Mouse (Mus musculus): ENCODE data around the gene Hist1h3h.
"Not testable (repeated sequence)": the region's sequence is repeated elsewhere in the genome, so short reads cannot be mapped to it uniquely, and the experiment has no call there.

The Hist1h3h gene

DNA sequence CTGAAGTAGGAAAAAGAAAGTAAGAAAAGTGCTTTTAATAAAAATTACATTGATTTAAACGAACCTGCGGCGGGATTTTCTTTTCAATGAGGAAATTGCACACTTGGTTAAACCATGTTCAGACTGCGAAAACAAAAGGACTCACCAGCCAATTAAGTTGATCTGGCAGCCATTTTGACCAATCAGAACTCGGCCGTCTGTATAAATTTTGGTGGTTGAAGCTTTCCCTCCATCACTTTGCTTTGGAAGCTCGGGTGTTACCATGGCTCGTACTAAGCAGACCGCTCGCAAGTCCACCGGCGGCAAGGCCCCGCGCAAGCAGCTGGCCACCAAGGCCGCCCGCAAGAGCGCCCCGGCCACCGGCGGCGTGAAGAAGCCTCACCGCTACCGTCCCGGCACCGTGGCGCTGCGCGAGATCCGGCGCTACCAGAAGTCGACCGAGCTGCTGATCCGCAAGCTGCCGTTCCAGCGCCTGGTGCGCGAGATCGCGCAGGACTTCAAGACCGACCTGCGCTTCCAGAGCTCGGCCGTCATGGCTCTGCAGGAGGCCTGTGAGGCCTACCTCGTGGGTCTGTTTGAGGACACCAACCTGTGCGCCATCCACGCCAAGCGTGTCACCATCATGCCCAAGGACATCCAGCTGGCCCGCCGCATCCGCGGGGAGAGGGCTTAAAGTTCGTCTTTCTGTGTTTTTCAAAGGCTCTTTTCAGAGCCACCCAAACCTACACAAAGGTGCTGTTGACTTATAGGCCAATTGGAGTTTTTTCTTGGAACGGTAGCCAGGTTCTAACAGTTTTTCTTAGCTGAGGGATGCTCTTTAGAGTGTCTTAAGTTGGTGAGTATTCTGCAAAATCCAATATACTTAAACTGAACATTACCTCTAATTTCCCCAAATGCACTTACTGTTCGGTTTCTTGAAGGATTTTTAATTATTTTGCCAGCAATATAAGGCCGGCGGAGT lies at the start of gene Hist1h3h:
TSS of gene Hist1h3h (plus strand) at position 263 of the 961 bp plus-strand sequence.
- DNase-seq (ENCODE audit: low spot score) = peak; percentile 80

DNA sequence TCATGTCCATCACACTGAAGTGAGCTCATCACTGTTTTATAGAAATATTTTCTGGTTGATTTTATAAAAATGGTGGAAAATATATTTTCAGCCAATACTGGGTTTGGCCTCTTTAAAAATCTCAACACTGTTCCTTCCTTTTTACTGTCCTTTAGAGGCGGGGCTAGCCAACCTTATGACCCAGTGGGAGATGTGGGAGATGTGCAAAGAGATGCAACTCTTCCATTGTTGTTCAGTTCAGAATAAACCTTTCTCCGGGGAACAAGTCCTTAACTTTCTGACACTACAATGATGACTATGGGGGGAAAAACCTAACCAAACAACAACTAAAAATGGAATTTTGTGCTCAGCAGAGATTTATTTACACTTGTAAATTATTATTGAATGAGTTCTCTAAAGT lies 40.2 kb upstream of the Hist1h3h start, which contains the start of gene Olfr1360:
TSS of gene Olfr1360 (minus strand) at position 101 of the 400 bp plus-strand sequence.
- DNase-seq (ENCODE audit: low spot score) = no peak

DNA sequence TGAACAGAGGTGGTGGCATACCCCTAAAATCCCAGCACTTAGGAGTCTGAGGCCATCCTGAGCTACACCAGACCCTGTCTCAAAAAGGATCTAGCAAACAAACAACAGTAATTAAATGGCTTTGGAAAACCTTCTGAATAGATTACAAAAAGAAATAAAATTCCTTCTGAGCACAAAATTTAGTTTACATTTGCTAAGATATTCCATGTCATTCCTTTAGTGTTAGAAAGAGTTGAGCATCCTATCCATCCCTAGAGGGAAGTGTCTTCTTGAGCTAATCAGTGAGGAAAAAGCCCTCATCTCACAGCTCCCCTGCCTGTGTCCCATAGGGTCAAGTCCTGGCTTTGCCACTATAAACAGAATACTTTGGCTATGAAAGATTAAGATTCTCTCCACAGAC lies 19.6 kb upstream of the Hist1h3h start, which contains the start of gene Olfr1359:
TSS of gene Olfr1359 (plus strand) at position 301 of the 400 bp plus-strand sequence.
- DNase-seq (ENCODE audit: low spot score) = no peak

DNA sequence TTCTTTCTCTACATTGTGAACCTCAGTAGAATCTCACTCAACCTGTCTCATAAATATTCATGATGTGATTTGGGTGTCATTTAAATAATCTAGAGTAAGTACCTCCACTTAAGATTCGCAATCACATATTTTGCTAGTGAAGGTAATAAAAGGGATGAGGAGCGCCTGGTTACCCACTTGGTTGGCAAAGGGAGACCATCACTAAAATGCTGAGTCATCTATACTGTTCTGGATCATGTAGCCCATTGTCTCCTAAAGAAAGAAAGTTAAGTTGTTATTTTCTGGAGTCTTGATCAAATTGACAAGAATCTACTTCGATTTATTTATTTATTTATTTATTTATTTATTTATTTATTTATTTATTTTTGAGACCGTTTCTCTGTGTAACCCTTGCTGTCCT lies 10.8 kb upstream of the Hist1h3h start:
- no peak for DNase-seq (ENCODE audit: low spot score)

DNA sequence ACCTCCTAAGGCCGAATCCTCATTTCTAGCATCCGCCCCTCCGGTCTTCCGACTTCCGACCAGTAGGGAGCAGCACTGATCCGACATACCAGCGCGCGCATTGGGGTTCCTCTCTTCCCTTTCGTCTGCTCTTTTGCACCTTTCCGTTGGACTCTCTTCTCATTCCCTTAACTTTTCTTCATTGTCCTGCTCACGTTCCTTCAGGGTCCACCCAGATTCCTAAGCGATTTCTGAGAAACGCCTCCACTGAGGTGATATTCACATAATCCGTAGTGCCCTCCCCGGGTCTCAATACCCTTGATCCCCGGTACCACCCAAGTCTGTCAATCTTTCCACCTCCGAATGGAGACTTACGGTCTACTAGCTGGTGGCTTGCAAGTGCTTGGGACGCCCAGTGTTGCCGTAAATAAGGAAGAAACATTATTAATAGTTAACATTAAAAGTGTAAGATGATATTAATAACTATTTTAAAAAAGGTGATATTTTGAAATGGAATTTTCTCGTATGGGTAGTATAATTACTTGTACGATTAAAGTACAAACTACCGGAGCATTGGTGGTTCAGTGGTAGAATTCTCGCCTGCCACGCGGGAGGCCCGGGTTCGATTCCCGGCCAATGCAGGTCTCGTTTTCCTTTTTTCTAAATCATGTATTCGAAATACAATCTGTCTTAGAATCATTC lies 7.3 kb upstream of the Hist1h3h start:
- peak; percentile 81 for DNase-seq (ENCODE audit: low spot score)

DNA sequence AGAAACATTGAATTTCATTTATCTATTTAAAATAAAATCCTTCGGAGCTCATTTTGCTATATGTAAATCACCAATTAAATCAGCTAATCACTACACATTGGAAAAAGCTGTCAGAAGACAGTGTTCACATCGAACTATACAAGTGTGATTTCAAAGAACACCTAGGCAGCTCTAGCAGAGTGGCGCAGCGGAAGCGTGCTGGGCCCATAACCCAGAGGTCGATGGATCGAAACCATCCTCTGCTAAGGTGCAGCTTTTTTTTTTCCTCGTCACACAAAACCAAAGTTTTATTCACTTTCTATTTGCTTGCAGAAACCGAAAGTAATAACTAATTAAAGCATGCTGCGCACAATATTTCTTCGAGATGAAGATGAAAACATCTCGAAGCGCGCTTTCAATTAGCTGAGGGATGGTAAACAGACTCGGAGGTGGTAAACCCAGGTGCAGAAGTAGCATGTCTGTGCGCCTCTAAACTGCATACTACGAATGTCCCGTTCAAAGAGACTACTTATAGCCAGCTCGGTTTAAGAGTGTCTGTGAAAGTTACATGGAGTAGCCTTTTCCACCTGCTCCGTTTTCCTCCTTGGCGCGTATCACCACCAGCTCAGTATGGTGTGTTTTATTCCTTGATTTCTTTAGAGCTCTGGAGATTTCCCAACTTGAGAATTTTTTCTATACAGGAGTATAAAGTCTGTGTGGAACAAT lies 6.5 kb upstream of the Hist1h3h start:
- DNase-seq (ENCODE audit: low spot score) = peak; percentile 61

DNA sequence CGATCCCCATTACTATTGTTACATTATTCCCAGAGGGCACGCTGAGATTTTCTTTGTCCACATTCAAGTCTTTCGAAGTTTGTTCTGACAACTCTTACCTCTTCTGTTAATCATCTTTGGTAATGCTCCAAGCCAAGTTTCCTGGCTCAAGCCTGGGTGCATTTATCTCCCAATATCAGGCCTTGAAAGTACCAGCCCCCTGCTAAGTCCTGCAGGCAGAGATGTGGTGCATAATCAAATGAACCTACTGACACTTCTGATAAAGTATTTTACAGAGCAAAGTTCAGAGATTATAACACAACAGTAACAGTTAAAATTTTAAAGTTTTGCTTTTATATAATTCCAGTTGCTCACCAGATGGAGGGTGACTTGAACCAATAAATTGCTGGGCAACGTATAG lies 5.8 kb upstream of the Hist1h3h start:
- DNase-seq (ENCODE audit: low spot score) = no peak

DNA sequence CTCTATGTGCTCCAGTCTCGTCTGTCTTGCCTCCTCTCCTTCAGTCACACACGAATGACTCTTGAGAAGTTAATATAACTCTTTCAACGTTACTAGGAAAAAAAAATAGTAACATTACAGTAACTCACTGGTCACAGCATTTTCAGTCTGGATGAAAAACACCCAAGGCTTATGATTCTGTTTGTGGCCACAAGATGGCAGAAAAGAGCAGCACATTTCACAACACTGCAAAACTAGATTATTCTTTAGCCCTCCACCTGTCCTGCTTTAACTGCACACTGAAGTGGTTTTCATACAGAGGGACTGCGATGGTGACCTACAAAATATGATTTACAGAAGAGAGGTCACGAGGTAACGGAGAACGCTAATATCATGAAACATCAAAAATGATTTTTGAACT lies 2.7 kb upstream of the Hist1h3h start:
- no peak for DNase-seq (ENCODE audit: low spot score)

DNA sequence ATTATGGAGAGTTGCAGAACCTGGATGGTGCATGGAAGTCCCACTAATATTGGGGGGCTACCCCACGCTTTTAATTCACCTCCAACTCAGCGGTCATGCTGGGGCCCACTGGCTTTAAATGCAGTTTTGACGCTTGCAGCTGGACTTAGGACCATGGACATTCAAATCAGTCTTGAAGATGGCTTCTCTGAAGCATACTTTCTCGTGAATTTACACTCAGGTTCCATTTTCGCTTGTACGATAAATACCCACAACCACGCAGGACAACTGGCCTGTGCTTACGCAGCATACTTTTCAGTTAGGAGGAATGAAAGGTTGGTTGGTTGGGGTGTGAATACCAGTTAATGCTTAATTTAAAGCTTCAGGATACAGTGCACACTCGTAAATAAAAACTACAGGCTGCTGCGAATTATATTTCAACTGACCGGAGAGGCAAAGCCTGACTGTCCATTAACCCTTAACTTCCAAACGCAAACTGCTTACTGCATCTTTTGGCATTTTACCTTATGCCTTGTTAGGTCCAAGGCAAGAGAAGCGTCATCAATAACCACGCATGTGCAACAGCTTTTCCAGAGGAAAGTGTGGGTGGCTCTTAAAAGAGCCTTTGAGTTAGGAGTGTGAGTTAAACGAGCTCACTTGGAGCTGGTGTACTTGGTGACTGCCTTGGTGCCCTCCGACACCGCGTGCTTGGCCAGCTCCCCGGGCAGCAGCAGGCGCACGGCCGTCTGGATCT lies 2.2 kb upstream of the Hist1h3h start:
- no peak for DNase-seq (ENCODE audit: low spot score)

DNA sequence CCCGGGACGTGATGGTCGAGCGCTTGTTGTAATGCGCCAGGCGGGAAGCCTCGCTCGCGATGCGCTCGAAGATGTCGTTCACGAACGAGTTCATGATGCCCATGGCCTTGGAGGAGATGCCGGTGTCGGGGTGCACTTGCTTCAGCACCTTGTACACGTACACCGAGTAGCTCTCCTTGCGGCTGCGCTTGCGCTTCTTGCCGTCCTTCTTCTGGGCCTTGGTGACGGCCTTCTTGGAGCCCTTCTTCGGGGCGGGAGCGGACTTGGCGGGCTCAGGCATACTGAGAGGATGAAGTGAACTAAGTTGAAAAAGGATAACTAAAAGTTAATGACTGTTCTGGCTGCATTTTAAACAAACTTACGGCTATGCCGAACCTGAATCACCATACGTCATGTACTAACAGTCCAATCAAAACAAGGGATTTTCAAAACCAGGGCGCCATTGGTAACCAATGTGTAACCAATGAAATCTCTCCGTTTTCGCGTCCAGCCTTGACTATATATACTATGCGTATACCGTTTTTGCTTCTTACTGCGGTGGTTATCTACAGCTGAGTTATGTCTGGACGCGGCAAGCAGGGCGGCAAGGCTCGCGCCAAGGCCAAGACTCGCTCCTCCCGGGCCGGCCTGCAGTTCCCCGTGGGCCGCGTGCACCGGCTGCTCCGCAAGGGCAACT lies 1.5 kb upstream of the Hist1h3h start, which contains the start of the genes Hist1h2bl and Hist1h2ai:
TSS of gene Hist1h2bl (minus strand) at position 280 of the 676 bp plus-strand sequence.
TSS of gene Hist1h2ai (plus strand) at position 559 of the 676 bp plus-strand sequence.
- DNase-seq (ENCODE audit: low spot score) = peak; percentile 55

DNA sequence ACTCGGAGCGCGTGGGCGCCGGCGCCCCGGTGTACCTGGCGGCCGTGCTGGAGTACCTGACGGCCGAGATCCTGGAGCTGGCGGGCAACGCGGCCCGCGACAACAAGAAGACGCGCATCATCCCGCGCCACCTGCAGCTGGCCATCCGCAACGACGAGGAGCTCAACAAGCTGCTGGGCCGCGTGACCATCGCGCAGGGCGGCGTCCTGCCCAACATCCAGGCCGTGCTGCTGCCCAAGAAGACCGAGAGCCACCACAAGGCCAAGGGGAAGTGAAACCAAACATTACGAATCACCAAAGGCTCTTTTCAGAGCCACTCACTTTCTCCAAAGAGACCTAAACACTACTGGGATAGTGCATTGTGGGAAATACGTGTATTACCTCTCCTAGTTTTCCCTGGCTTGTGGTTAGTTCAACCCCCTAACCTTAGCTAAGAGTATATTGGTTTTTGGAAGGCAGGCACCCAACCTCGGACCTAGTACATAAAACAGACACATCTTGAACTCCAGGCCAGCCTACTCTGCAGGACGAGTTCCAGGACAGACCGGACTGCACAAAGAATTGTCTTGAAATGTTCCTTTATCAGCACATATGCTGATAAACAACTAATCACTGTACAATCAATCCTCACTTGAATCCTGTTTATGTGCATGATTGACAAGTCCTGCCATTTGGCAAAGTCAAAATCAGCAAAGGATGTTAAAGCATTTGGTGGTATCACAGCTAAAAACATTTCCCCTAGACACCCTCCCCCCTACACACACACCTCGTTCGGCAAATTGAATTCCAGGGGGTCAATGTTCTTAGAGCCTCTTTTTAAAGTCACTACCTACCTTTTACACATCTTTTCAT lies 693 bp upstream of the Hist1h3h start:
- not testable (repeated sequence) for DNase-seq (ENCODE audit: low spot score)

DNA sequence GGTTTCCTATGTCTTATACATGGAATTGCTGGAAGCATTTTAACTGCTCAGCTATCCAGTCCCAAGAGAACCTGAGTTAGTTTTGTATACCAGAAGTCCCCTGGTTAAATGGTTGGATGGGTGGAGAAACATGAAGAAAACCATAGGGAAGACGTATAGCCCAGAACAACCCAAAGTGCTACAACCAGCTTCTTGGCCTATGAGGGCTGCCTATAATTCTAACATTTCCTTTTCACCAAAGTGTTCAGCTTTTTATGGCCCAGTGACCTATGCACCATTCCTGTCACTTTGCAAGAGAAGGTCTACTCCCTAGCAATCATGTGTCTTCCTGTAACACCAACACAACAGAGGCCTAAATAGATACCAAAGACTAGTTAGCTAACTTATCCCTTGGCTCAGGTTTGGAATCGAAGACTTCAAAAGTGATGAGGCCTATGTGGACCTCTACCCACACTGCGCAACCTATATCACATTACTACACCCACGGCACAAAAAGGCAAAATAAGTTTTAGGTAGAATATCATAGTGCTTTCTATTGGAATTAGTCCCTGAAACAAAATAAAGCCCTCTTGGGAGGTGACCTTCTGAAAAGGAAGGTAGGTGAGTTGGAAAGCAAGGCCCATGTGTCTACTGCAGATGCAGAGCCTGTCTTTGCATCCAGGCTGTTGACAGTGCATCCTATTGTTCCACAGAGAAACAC lies 1.1 kb downstream of the Hist1h3h start:
- no peak for DNase-seq (ENCODE audit: low spot score)

DNA sequence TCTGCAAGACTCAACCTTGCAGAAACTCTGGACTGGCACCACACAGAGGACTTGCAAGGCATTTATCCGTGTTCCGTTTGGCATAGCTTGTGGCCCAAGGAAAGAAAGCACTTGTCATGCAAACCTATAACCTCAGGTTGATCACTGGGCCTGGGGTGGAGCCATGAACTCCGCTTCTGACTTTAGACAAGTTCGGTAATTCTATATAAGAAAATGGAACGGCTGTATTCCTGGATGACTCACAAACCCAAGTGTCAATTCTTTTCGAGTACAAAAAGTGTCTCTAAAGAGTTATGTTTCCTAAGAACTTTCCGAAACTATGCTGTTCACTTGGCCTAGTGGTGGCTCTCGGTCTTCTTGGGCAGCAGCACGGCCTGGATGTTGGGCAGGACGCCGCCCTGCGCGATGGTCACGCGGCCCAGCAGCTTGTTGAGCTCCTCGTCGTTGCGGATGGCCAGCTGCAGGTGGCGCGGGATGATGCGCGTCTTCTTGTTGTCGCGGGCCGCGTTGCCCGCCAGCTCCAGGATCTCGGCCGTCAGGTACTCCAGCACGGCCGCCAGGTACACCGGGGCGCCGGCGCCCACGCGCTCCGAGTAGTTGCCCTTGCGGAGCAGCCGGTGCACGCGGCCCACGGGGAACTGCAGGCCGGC lies 3.8 kb downstream of the Hist1h3h start:
- DNase-seq (ENCODE audit: low spot score) = not testable (repeated sequence)

DNA sequence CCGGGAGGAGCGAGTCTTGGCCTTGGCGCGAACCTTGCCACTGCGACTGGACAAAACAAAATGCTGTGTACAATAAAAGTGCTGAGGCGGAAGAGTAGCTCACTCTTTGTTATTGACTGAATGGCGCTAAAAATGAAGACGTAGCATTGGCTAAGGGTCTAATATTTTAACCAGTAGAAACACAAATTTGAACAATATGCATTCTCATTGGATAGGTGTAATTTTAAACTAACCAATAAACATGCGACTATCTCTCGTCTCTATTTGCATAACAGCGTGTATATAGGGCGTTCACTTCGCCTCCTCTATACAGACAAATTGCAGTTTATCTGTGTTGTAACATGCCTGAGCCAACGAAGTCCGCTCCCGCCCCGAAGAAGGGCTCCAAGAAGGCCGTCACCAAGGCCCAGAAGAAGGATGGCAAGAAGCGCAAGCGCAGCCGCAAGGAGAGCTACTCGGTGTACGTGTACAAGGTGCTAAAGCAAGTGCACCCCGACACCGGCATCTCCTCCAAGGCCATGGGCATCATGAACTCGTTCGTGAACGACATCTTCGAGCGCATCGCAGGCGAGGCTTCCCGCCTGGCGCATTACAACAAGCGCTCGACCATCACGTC lies 4.4 kb downstream of the Hist1h3h start, which contains the start of gene Hist1h2bm:
TSS of gene Hist1h2bm (plus strand) at position 288 of the 616 bp plus-strand sequence.
- DNase-seq (ENCODE audit: low spot score) = not testable (repeated sequence)

DNA sequence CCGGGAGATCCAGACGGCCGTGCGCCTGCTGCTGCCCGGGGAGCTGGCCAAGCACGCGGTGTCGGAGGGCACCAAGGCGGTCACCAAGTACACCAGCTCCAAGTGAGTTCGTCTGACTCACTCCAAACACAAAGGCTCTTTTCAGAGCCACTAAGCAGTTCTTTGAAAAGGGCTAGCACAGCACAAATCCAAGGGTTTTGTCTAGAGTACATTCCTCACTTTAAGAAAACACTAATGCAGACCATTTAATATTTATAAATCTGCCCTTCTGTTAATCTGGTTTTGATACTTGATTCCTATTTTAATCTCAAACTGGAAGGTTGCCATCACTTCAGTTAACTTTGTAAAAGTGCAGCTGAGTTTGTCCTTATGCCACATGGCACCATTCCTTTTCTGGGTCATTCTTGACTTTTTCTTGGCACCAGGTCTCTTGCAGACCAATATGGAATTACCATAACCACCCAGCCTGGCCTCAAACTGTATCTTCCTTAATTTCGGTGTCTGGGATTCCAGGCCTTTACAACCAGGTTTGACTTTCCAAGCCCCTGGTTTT lies 5.0 kb downstream of the Hist1h3h start:
- DNase-seq (ENCODE audit: low spot score) = no peak

DNA sequence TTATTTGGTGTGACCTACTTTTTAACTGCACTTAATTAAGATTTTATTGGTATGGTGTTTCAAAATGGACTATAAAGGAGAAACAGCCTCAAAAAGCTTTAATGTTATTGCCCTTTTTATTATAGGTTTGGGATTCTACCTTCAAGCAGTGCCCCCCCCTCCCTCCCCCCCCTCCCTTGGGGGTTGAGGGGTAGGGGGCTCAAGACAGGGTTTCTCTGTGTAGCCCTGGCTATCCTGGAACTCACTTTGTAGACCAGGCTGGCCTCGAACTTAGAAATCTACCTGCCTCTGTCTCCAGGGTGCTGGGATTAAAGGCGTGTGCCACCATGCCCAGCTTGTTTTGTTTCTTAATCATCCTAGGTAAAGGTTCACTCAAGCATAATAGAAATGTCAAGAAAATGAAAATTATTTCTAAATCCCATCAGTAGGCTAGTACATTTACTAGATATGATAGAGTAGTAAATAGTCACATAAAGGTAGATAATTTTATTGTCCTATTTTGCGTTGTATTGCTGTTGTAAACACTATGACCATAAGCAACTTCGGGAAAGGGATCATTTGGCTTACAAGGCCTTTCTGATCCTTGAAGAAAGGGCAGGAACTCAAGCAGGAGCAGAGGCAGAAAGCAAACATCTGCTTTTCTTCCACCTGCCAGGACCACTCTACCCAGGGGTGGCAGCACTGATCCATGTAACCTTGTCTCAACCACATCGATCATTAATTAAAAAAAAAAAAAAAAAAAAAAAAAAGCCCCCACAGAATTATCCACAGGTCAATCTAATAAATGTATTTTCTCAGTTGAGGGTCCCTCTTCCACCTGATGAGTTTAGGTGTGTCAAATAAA lies 5.8 kb downstream of the Hist1h3h start:
- no peak for DNase-seq (ENCODE audit: low spot score)
